Mouse (Mus musculus): ENCODE measurements around the gene Olfml3. TPM values are rescaled to one million over a fixed set of nuclear protein-coding genes. Genes with fewer than 3 reads are reported as not detected.

The Olfml3 gene
- polyA plus RNA-seq, 1 experiment from 2014 or later = 13.1 TPM

DNA sequence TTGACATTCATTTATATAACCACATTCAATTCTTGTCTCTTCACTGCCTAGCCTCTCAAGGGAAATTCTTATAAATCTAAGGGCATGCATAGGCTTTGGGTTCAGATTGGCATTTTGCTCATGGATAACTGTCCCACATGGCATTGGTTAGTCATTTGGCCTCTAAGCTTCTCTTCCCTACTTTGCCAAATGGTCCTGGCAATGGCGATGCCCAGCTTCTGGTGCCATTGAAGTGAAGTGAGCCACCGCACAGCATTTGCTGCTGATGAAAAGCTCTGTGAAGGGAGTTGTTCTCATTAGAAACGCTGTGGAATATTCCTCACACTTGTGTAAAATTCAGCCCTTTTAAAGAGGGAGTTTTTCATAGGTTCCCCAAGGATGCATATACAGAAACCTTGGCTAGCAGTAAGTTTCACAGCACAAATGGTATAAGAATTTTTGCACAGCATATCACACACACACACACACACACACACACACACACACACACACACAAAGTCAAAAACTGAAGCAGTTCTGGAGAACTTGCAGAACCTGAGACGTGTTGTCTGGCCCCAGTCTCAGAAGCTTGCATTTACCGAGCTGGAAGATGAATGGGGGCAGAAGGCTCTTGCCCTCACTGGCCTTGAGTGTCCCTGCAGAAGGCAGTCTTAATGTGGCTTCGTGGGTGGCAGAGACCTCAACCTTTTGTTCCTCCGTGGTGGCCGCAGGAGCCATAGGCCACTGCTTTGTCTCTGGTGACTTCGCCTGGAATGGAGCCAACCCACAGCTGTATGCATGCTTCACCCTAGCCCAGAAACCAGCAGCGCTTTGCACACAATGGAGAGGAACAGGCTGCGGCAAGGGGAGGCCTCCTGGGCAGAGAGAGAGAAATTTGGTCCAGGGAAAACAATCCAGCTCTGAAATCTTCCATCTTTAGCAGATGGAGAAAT, 21.8 kb downstream of the Olfml3 start:
- no peaks in the 10 kb centered on the region for H3K4me1 ChIP-seq (replicated peaks; ENCODE audit: control insufficient read depth, insufficient read depth, low read length)
- no peaks in the 10 kb centered on the region for H3K36me3 ChIP-seq (ENCODE audit: control insufficient read depth, insufficient read depth)
- 55% methylated on average over 11 of the region's 11 CpGs for WGBS
- no peak overlapping the region for H3K4me2 ChIP-seq (replicated peaks; ENCODE audit: low read depth)
- no peak overlapping the region for H3K4me3 ChIP-seq (ENCODE audit: low read depth, low read length)
- ATAC-seq = no peak
- H3K9me3 ChIP-seq (ENCODE audit: control insufficient read depth) = no peaks in the 10 kb centered on the region
- H3K27ac ChIP-seq (ENCODE audit: low read depth, low read length) = no peak overlapping the region
- TF ChIP-seq CTCF (IDR thresholded peaks at IDR 0.05; ENCODE audit: low read depth) = no peak
- H3K27me3 ChIP-seq (replicated peaks; ENCODE audit: control insufficient read depth, insufficient read depth, low read length) = no peaks in the 10 kb centered on the region
- H3K9ac ChIP-seq (ENCODE audit: low read depth, low read length) = no peak overlapping the region

DNA sequence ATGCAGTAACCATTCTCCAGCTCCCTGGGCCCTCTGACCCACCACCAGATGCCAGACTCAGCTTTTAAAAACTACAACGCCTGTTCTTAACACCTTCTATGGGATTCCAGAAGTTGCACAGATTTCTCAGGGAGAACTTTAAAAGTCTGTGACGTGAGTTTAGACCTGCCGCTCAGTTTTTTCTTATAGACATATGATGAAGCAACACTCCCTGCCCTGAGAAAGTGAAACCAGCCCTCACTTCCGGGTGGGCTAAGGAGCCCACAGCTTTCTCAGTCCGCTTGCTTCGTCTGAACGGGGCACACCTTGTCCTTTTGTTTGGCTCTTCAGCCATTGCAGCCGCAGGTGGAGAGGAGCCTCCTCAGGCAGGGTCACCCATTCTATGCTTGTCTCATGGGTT, 22.9 kb downstream of the Olfml3 start:
- no peaks in the 10 kb centered on the region for H3K9me3 ChIP-seq (ENCODE audit: control insufficient read depth)
- 78% methylated on average over 8 of the region's 8 CpGs for WGBS
- H3K9ac ChIP-seq (ENCODE audit: low read depth, low read length) = no peak overlapping the region
- no peaks in the 10 kb centered on the region for H3K36me3 ChIP-seq (ENCODE audit: control insufficient read depth, insufficient read depth)
- H3K4me1 ChIP-seq (replicated peaks; ENCODE audit: control insufficient read depth, insufficient read depth, low read length) = no peaks in the 10 kb centered on the region
- no peak for TF ChIP-seq CTCF (IDR thresholded peaks at IDR 0.05; ENCODE audit: low read depth)
- H3K27ac ChIP-seq (ENCODE audit: low read depth, low read length) = no peak overlapping the region
- no peak overlapping the region for H3K4me3 ChIP-seq (ENCODE audit: low read depth, low read length)
- no peaks in the 10 kb centered on the region for H3K27me3 ChIP-seq (replicated peaks; ENCODE audit: control insufficient read depth, insufficient read depth, low read length)
- ATAC-seq = no peak
- H3K4me2 ChIP-seq (replicated peaks; ENCODE audit: low read depth) = no peak overlapping the region

- no peak overlapping the region for H3K4me2 ChIP-seq (replicated peaks; ENCODE audit: low read depth)
- no peak overlapping the region for H3K9ac ChIP-seq (ENCODE audit: low read depth, low read length)
- no peaks in the 10 kb centered on the region for H3K36me3 ChIP-seq (ENCODE audit: control insufficient read depth, insufficient read depth)
- H3K27me3 ChIP-seq (replicated peaks; ENCODE audit: control insufficient read depth, insufficient read depth, low read length) = no peaks in the 10 kb centered on the region
- no peak for ATAC-seq
- no peaks in the 10 kb centered on the region for H3K9me3 ChIP-seq (ENCODE audit: control insufficient read depth)
- H3K4me3 ChIP-seq (ENCODE audit: low read depth, low read length) = no peak overlapping the region
- no peak overlapping the region for H3K27ac ChIP-seq (ENCODE audit: low read depth, low read length)
- 67% methylated on average over 7 of the region's 7 CpGs for WGBS
- no peak for TF ChIP-seq CTCF (IDR thresholded peaks at IDR 0.05; ENCODE audit: low read depth)
- H3K4me1 ChIP-seq (replicated peaks; ENCODE audit: control insufficient read depth, insufficient read depth, low read length) = no peaks in the 10 kb centered on the region
These were observed 23.4 kb downstream of the Olfml3 start for GRCm38 (mm10) chr3:103714236-103714875.

DNA sequence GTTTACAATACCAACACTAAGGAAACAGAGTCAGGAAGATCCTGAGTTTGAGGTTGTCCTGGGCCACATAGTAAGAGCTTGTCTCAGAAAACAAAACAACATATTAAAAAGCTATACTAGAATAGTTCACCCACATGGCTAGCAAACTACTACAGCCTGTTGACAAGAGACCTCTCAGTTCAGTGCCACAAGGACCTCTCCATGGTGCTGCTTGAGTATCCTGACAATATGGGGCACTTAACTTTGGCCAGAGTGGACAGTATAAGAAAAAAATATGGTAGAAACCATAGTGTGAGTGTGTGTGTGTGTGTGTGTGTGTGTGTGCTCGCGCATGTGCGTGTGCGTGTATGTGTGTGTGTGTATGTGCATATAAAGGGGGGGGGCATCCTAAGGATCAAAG, 25.6 kb downstream of the Olfml3 start:
- no peak for ATAC-seq
- no peak overlapping the region for H3K4me3 ChIP-seq (ENCODE audit: low read depth, low read length)
- H3K4me2 ChIP-seq (replicated peaks; ENCODE audit: low read depth) = no peak overlapping the region
- no peaks in the 10 kb centered on the region for H3K36me3 ChIP-seq (ENCODE audit: control insufficient read depth, insufficient read depth)
- H3K27ac ChIP-seq (ENCODE audit: low read depth, low read length) = no peak overlapping the region
- H3K4me1 ChIP-seq (replicated peaks; ENCODE audit: control insufficient read depth, insufficient read depth, low read length) = no peaks in the 10 kb centered on the region
- no peaks in the 10 kb centered on the region for H3K9me3 ChIP-seq (ENCODE audit: control insufficient read depth)
- WGBS = 94% methylated on average over 4 of the region's 4 CpGs
- no peak for TF ChIP-seq CTCF (IDR thresholded peaks at IDR 0.05; ENCODE audit: low read depth)
- no peaks in the 10 kb centered on the region for H3K27me3 ChIP-seq (replicated peaks; ENCODE audit: control insufficient read depth, insufficient read depth, low read length)
- no peak overlapping the region for H3K9ac ChIP-seq (ENCODE audit: low read depth, low read length)

GRCm38 (mm10) chr3:103709470-103710040, 28.2 kb downstream of the Olfml3 start:
- WGBS = 97% methylated on average over 5 of the region's 5 CpGs
- ATAC-seq = no peak
- H3K36me3 ChIP-seq (ENCODE audit: control insufficient read depth, insufficient read depth) = no peaks in the 10 kb centered on the region

GRCm38 (mm10) chr3:103705426-103705825, 32.4 kb downstream of the Olfml3 start:
- H3K9me3 ChIP-seq (ENCODE audit: control insufficient read depth) = no peaks in the 10 kb centered on the region
- no peak for ATAC-seq
- no peaks in the 10 kb centered on the region for H3K36me3 ChIP-seq (ENCODE audit: control insufficient read depth, insufficient read depth)
- no peaks in the 10 kb centered on the region for H3K4me1 ChIP-seq (replicated peaks; ENCODE audit: control insufficient read depth, insufficient read depth, low read length)
- 65% methylated on average over 12 of the region's 12 CpGs for WGBS
- H3K27me3 ChIP-seq (replicated peaks; ENCODE audit: control insufficient read depth, insufficient read depth, low read length) = no peaks in the 10 kb centered on the region
- H3K27ac ChIP-seq (ENCODE audit: low read depth, low read length) = no peak overlapping the region
- no peak overlapping the region for H3K9ac ChIP-seq (ENCODE audit: low read depth, low read length)
- no peak overlapping the region for H3K4me2 ChIP-seq (replicated peaks; ENCODE audit: low read depth)
- TF ChIP-seq CTCF (IDR thresholded peaks at IDR 0.05; ENCODE audit: low read depth) = no peak
- no peak overlapping the region for H3K4me3 ChIP-seq (ENCODE audit: low read depth, low read length)

More at GRCm38 (mm10) chr3:103709470-103710040, 28.2 kb downstream of the Olfml3 start:
- TF ChIP-seq CTCF (IDR thresholded peaks at IDR 0.05; ENCODE audit: low read depth) = no peak
- H3K27ac ChIP-seq (ENCODE audit: low read depth, low read length) = no peak overlapping the region
- no peak overlapping the region for H3K4me3 ChIP-seq (ENCODE audit: low read depth, low read length)
- H3K9me3 ChIP-seq (ENCODE audit: control insufficient read depth) = no peaks in the 10 kb centered on the region
- H3K4me2 ChIP-seq (replicated peaks; ENCODE audit: low read depth) = no peak overlapping the region
- no peak overlapping the region for H3K9ac ChIP-seq (ENCODE audit: low read depth, low read length)
- H3K4me1 ChIP-seq (replicated peaks; ENCODE audit: control insufficient read depth, insufficient read depth, low read length) = no peaks in the 10 kb centered on the region
- no peaks in the 10 kb centered on the region for H3K27me3 ChIP-seq (replicated peaks; ENCODE audit: control insufficient read depth, insufficient read depth, low read length)

All from intestine, postnatal 0 days (tissue).